Mouse (Mus musculus) embryonic facial prominence, embryonic 14.5 days (tissue): ENCODE data around the gene Cep63. TPM values are rescaled to one million over a fixed set of nuclear protein-coding genes. Genes with fewer than 3 reads are reported as not detected.

Experiments used
- polyA plus RNA-seq: library from polyadenylated mRNA; unstranded; fragments of >200 nt; fragmentation: Nextera tagmentation; extraction: Ambion mirVana; gene quantifications from 2 replicates; pipeline ENCODE4 v1.2.1, GENCODE M21; 2014

Gene Cep63
- polyA plus RNA-seq, 1 experiment from 2014 or later, result 40.7 TPM

Other genes with a start within 250 kb of the Cep63 start
- 2.1 and 2.7 TPM in 2 replicates for gene Ky, start 120.8 kb downstream of the Cep63 start, polyA plus RNA-seq
- gene Anapc13, start 238 bp downstream of the Cep63 start, polyA plus RNA-seq, result 175 and 190 TPM in 2 replicates
- 44.5 and 48.1 TPM in 2 replicates for gene Amotl2, start 90.1 kb upstream of the Cep63 start, polyA plus RNA-seq
- gene Ryk, start 208.4 kb upstream of the Cep63 start, polyA plus RNA-seq, result 30.0 and 31.1 TPM in 2 replicates